Mouse (Mus musculus): ENCODE measurements around the gene Tnr. TPM values are rescaled to one million over a fixed set of nuclear protein-coding genes. Genes with fewer than 3 reads are reported as not detected.

Tnr gene
- polyA plus RNA-seq, 1 experiment from 2014 or later: not detected

DNA sequence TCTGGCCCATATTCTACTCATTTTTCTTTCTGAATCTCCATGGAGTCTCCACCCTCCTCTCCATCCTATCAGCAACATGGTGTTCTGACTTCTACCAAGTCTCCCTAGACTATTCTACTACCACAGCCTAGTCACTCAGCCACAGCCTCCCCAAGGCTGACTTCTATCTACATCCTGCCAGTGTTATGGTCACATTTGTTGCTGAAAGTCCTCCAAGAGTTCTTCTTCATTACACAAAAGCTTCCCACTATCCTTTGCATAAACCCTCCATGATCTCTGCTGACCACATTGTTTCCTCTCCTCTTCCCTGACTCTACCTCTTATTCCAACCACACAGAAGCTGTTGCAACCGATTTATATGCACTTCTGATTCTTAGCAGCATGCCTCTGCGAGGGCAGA, 272.5 kb downstream of the Tnr start:
- 78% methylated on average over 2 of the region's 2 CpGs for WGBS
- TF ChIP-seq CTCF (IDR thresholded peaks at IDR 0.05; ENCODE audit: low read depth): no peak
- Histone ChIP-seq H3K36me3 (ENCODE audit: insufficient read depth) (no peaks in the 10 kb centered on the region), H3K9me3 (ENCODE audit: low read depth, low read length) (no peaks in the 10 kb centered on the region), H3K27ac (ENCODE audit: low read depth) (no peak overlapping the region), H3K4me2 (no peak overlapping the region), H3K4me3 (ENCODE audit: low read depth, low read length) (no peak overlapping the region), H3K4me1 (ENCODE audit: insufficient read depth) (no peaks in the 10 kb centered on the region), H3K27me3 (ENCODE audit: insufficient read depth, low read length) (no peaks in the 10 kb centered on the region), H3K9ac (no peak overlapping the region)
- ATAC-seq (ENCODE audit: insufficient read depth): no peak
- DNase-seq: no peak

DNA sequence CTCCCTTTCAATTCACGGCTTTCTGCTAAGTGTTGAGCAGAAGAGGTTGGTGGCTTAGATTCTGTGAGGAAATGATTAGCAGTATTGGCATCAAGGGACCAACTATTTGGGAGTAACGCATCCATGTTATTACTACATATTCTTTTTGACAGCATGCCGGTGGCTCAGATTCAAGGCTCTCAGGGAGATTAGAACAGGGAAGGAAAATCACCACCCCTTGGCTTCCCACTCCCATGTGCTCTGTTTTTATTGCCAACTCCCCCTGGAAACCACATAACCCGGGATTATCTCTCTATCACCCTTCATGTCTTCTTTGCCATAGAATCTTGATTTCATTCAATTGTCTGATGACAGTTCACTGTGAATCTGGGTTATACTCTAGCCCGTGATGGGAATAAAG, 276.8 kb downstream of the Tnr start:
- Histone ChIP-seq H3K4me2 (no peak overlapping the region), H3K36me3 (ENCODE audit: insufficient read depth) (no peaks in the 10 kb centered on the region), H3K4me3 (ENCODE audit: low read depth, low read length) (no peak overlapping the region), H3K9me3 (ENCODE audit: low read depth, low read length) (no peaks in the 10 kb centered on the region), H3K27me3 (ENCODE audit: insufficient read depth, low read length) (no peaks in the 10 kb centered on the region), H3K27ac (ENCODE audit: low read depth) (no peak overlapping the region), H3K9ac (no peak overlapping the region), H3K4me1 (ENCODE audit: insufficient read depth) (no peaks in the 10 kb centered on the region)
- ATAC-seq (ENCODE audit: insufficient read depth) (no peak), DNase-seq (no peak)
- 79% methylated on average over 5 of the region's 5 CpGs for WGBS
- no peak for TF ChIP-seq CTCF (IDR thresholded peaks at IDR 0.05; ENCODE audit: low read depth)

DNA sequence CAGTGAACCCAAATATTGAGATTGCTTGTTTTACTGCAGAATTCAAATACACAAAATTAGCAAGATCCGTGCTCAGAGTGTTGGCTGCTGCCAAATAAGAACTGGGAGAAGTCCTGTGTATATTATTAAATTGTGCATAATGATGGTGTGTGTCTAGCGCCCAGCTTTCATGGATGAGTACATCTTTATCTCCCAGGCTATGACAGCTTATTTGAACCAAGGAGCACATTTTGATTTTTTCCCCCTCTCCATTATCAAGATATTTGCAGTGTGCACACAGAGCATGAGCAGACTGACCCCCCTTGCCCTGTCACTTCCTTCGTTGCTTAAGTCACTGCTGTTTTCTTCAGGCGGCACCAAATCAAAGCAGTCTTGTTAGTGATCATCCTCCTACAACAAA, 278.2 kb downstream of the Tnr start:
- H3K27ac ChIP-seq (ENCODE audit: low read depth): no peak overlapping the region
- no peaks in the 10 kb centered on the region for H3K36me3 ChIP-seq (ENCODE audit: insufficient read depth)
- no peaks in the 10 kb centered on the region for H3K4me1 ChIP-seq (ENCODE audit: insufficient read depth)
- H3K4me3 ChIP-seq (ENCODE audit: low read depth, low read length): no peak overlapping the region
- no peak for TF ChIP-seq CTCF (IDR thresholded peaks at IDR 0.05; ENCODE audit: low read depth)
- DNase-seq (no peak), ATAC-seq (ENCODE audit: insufficient read depth) (no peak)
- no peaks in the 10 kb centered on the region for H3K27me3 ChIP-seq (ENCODE audit: insufficient read depth, low read length)
- no peak overlapping the region for H3K9ac ChIP-seq
- 53% methylated on average over 4 of the region's 4 CpGs for WGBS
- no peaks in the 10 kb centered on the region for H3K9me3 ChIP-seq (ENCODE audit: low read depth, low read length)
- H3K4me2 ChIP-seq: no peak overlapping the region

DNA sequence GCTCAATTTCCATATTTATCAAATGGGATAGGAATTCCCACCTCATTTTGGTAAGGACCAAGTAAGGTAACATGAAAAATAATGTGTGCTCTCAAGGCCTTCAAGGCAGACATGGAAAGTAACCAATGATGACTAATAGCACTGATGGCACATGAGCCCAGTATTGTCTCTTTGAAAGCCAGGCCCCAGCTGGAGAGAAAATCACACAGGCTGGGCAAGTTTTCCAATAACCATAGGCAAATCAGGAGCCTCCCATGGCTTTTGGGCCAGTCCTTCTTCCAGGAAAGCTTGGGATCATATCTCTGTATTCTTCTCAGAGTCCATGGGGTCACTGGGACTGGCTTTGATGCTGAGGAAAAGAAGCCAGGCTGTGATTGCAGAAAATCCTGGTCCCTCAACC, 280.1 kb downstream of the Tnr start:
- no peak overlapping the region for H3K9ac ChIP-seq
- no peaks in the 10 kb centered on the region for H3K36me3 ChIP-seq (ENCODE audit: insufficient read depth)
- no peaks in the 10 kb centered on the region for H3K27me3 ChIP-seq (ENCODE audit: insufficient read depth, low read length)
- no peak overlapping the region for H3K4me3 ChIP-seq (ENCODE audit: low read depth, low read length)
- no peak overlapping the region for H3K27ac ChIP-seq (ENCODE audit: low read depth)
- ATAC-seq (ENCODE audit: insufficient read depth) (no peak), DNase-seq (no peak)
- no peaks in the 10 kb centered on the region for H3K9me3 ChIP-seq (ENCODE audit: low read depth, low read length)
- TF ChIP-seq CTCF (IDR thresholded peaks at IDR 0.05; ENCODE audit: low read depth): no peak
- H3K4me1 ChIP-seq (ENCODE audit: insufficient read depth): no peaks in the 10 kb centered on the region
- H3K4me2 ChIP-seq: no peak overlapping the region

DNA sequence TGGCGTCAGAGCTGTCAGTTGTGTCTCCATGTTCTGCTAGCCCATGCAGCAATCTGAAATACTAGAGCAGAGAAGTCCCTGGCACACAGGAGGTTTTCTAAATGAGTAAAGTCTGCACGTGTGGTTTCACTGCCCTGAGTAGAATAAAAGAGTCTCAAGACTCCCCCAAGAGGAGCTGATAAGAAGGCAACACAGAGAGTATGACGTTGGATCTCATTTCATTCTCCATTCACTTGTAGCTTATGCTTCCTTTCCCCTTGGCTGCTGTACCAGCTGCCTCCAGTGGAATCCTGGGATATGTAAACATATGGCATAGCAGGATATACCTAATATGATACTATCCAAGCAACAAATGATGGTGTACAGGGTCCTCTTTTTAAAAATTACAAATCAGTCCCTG, 285.9 kb downstream of the Tnr start:
- no peak for TF ChIP-seq CTCF (IDR thresholded peaks at IDR 0.05; ENCODE audit: low read depth)
- H3K27ac ChIP-seq (ENCODE audit: low read depth): no peak overlapping the region
- H3K4me2 ChIP-seq: no peak overlapping the region
- no peak overlapping the region for H3K4me3 ChIP-seq (ENCODE audit: low read depth, low read length)
- DNase-seq (no peak), ATAC-seq (ENCODE audit: insufficient read depth) (no peak)
- no peak overlapping the region for H3K9ac ChIP-seq
- 35% methylated on average over 3 of the region's 3 CpGs for WGBS
- no peaks in the 10 kb centered on the region for H3K9me3 ChIP-seq (ENCODE audit: low read depth, low read length)
- no peaks in the 10 kb centered on the region; the same call in 1 of the 2 replicates for H3K4me1 ChIP-seq (ENCODE audit: insufficient read depth)
- no peaks in the 10 kb centered on the region for H3K27me3 ChIP-seq (ENCODE audit: insufficient read depth, low read length)
- no peaks in the 10 kb centered on the region for H3K36me3 ChIP-seq (ENCODE audit: insufficient read depth)

DNA sequence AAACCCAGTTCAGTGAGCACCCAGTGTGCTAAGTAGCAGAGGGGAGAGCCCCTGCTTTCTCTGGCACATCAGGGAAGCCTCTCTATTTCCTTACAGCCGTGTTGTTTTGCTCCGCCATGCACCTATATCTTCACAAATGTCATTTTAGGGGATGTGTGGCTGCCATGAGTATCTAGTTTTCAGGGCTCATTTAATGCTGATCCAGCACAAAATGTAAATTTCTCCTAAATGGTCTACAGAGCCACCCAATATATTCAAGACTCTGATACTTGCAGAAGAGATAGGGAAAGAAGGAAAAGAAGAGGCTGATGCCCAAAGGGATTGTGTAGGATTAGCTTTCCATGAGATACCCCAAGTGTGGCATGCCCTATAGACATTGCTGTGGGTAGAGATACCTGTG, 288.2 kb downstream of the Tnr start:
- DNase-seq (no peak), ATAC-seq (ENCODE audit: insufficient read depth) (no peak)
- Histone ChIP-seq H3K4me3 (ENCODE audit: low read depth, low read length) (no peak overlapping the region), H3K4me1 (ENCODE audit: insufficient read depth) (no peaks in the 10 kb centered on the region; the same call in 1 of the 2 replicates), H3K9ac (no peak overlapping the region), H3K27ac (ENCODE audit: low read depth) (no peak overlapping the region), H3K36me3 (ENCODE audit: insufficient read depth) (no peaks in the 10 kb centered on the region), H3K9me3 (ENCODE audit: low read depth, low read length) (no peaks in the 10 kb centered on the region), H3K4me2 (no peak overlapping the region), H3K27me3 (ENCODE audit: insufficient read depth, low read length) (no peaks in the 10 kb centered on the region)
- WGBS: 81% methylated on average over 2 of the region's 2 CpGs
- no peak for TF ChIP-seq CTCF (IDR thresholded peaks at IDR 0.05; ENCODE audit: low read depth)

DNA sequence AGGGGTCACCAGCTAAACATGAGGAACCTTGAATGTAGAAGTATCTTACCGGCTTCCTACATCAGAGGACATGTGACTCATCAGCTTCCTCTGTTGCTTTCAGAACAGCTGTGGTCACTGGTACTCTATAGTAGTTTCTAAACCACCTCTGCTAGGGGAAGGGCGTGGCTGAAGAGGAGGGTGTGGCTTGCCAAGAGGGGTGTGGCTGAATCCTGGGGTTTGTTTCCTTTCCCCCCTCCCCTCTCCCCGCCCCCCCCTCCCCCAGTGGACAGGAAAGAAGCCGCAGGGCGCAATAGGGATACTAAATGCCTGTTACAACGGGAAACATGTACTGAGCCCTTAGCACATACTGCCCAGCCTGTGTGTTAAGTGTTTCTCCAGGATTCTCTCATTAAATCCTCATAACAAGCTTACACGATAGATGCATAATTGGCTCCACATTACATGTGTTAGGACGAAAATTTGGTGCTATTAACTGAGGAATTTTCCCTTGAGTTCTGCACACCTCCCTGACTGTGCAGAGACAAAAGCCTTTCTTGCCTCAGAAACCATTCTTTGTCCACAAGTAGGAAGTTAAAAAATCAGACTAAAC, 289.3 kb downstream of the Tnr start:
- no peaks in the 10 kb centered on the region for H3K9me3 ChIP-seq (ENCODE audit: low read depth, low read length)
- peak; percentile 78 for ATAC-seq (ENCODE audit: insufficient read depth)
- no peaks in the 10 kb centered on the region for H3K27me3 ChIP-seq (ENCODE audit: insufficient read depth, low read length)
- no peak overlapping the region for H3K4me3 ChIP-seq (ENCODE audit: low read depth, low read length)
- 7% methylated on average over 8 of the region's 8 CpGs for WGBS
- H3K27ac ChIP-seq (ENCODE audit: low read depth): no peak overlapping the region
- H3K36me3 ChIP-seq (ENCODE audit: insufficient read depth): no peaks in the 10 kb centered on the region
- no peak for TF ChIP-seq CTCF (IDR thresholded peaks at IDR 0.05; ENCODE audit: low read depth)
- DNase-seq: peak; percentile 62
- peak overlapping the region; percentile 31; the same call in 1 of the 2 replicates for H3K4me2 ChIP-seq
- no peaks in the 10 kb centered on the region; the same call in 1 of the 2 replicates for H3K4me1 ChIP-seq (ENCODE audit: insufficient read depth)
- no peak overlapping the region for H3K9ac ChIP-seq

DNA sequence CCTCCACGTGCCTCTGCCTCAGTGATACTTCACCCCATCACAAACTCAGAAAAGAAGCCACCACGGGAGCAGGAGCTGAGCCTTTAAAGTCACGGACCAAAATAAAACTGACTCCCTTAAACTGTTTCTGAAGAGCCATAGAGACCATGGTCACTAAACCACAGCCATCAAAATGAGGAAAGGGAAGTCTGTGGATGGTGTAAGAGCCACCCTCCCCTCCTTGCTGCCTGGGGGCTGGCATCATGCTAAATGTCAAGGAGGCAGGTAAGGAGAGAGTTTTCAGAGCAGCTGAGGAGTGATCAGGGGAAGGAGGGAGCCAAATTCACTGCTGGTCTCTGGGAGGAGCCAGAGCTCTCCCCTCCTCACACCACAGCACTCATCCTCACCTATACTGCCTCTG, 290.8 kb downstream of the Tnr start:
- Histone ChIP-seq H3K36me3 (ENCODE audit: insufficient read depth) (no peaks in the 10 kb centered on the region), H3K4me2 (no peak overlapping the region), H3K4me3 (ENCODE audit: low read depth, low read length) (no peak overlapping the region), H3K9me3 (ENCODE audit: low read depth, low read length) (no peaks in the 10 kb centered on the region), H3K27ac (ENCODE audit: low read depth) (no peak overlapping the region), H3K27me3 (ENCODE audit: insufficient read depth, low read length) (no peaks in the 10 kb centered on the region), H3K4me1 (ENCODE audit: insufficient read depth) (no peaks in the 10 kb centered on the region; the same call in 1 of the 2 replicates), H3K9ac (no peak overlapping the region)
- ATAC-seq (ENCODE audit: insufficient read depth): no peak
- TF ChIP-seq CTCF (IDR thresholded peaks at IDR 0.05; ENCODE audit: low read depth): no peak
- no peak for DNase-seq
- WGBS: 45% methylated on average over 3 of the region's 3 CpGs

All from lung, embryonic 14.5 days (tissue).